In genomic region chr17:34116736-34117370, GRCm38 (mm10) we compare ENCODE assay signal across 8 mouse cellular contexts. TPM values are rescaled to one million over a fixed set of nuclear protein-coding genes. Genes with fewer than 3 reads are reported as not detected.
A peak's percentile ranks its signal among the peaks of the same experiment; 100 is the strongest.
DNase-seq lines count a peak whose midpoint lies in the region; ATAC-seq and TF ChIP-seq lines count a peak whose summit lies in the region.

No protein-coding gene starts in this region.

- H3K4me2 ChIP-seq in heart, embryonic 16.5 days (ENCODE audit: low read depth, low read length), result peak overlapping the region; percentile 82

- H3K27ac ChIP-seq in layer of hippocampus, adult 2 months, result peak overlapping the region; percentile 100; the same call in 1 of the 2 replicates
- no peak overlapping the region for H3K27ac ChIP-seq in bone marrow, adult 2 months (ENCODE audit: control insufficient read depth, insufficient read depth, low read depth, low read length, poor library complexity)
- no peak overlapping the region for H3K27ac ChIP-seq in heart, embryonic 16.5 days (ENCODE audit: low read length)
- no peak overlapping the region for H3K27ac ChIP-seq in midbrain, embryonic 10.5 days (replicated peaks)

- TF ChIP-seq CTCF in layer of hippocampus, adult 2 months (conservative IDR thresholded peaks at IDR 0.05), result no peak
- TF ChIP-seq CTCF in bone marrow, adult 2 months (IDR thresholded peaks at IDR 0.05; ENCODE audit: control insufficient read depth, insufficient read depth, low read length), result no peak

- H3K4me3 ChIP-seq in layer of hippocampus, adult 2 months, result peak overlapping the region; percentile 98
- peak overlapping the region; percentile 93 for H3K4me3 ChIP-seq in bone marrow, adult 2 months (replicated peaks; ENCODE audit: control insufficient read depth, low read depth, low read length)
- peak overlapping the region; percentile 94 for H3K4me3 ChIP-seq in heart, embryonic 16.5 days (ENCODE audit: low read length)
- peak overlapping the region; percentile 99 for H3K4me3 ChIP-seq in midbrain, embryonic 10.5 days

- ATAC-seq in heart, embryonic 16.5 days (replicated peaks; ENCODE audit: extremely low read depth, insufficient read depth, low FRiP score), result no peak

- DNase-seq in layer of hippocampus, adult 2 months (ENCODE audit: low spot score in 2 of 2), result no peak
- no peak for DNase-seq in layer of hippocampus, postnatal 10 days (ENCODE audit: low spot score in 2 of 2)
- no peak for DNase-seq in midbrain, embryonic 10.5 days (ENCODE audit: low spot score)
- DNase-seq in left cerebral cortex, adult 11 months (ENCODE audit: low spot score), result no peak
- DNase-seq in left cerebral cortex, adult 8-10 months (ENCODE audit: low spot score in 2 of 2), result no peak
- DNase-seq in frontal cortex, postnatal 10 days (ENCODE audit: low spot score in 2 of 2), result no peak

- no peaks in the 10 kb centered on the region; the same call in 1 of the 2 replicates for H3K4me1 ChIP-seq in bone marrow, adult 2 months (ENCODE audit: control insufficient read depth, insufficient read depth, low read length)
- peaks cover 15% of the 10 kb centered on the region for H3K4me1 ChIP-seq in heart, embryonic 16.5 days (ENCODE audit: control insufficient read depth, insufficient read depth, low read length)
- peaks cover 30% of the 10 kb centered on the region for H3K4me1 ChIP-seq in midbrain, embryonic 10.5 days

- H3K36me3 ChIP-seq in heart, embryonic 16.5 days (ENCODE audit: control insufficient read depth, insufficient read depth), result peaks cover 52% of the 10 kb centered on the region
- peaks cover 75% of the 10 kb centered on the region for H3K36me3 ChIP-seq in midbrain, embryonic 10.5 days

- no peaks in the 10 kb centered on the region for H3K27me3 ChIP-seq in heart, embryonic 16.5 days (ENCODE audit: control insufficient read depth, insufficient read depth, low read length)
- H3K27me3 ChIP-seq in midbrain, embryonic 10.5 days (ENCODE audit: low read depth, poor library complexity, severe bottlenecking), result no peaks in the 10 kb centered on the region

- H3K9me3 ChIP-seq in heart, embryonic 16.5 days (replicated peaks; ENCODE audit: control insufficient read depth, low read length), result no peaks in the 10 kb centered on the region
- H3K9me3 ChIP-seq in midbrain, embryonic 10.5 days (replicated peaks), result no peaks in the 10 kb centered on the region

- 20% methylated on average over 7 of the region's 7 CpGs for WGBS in bone marrow, adult 2 months
- WGBS in heart, embryonic 16.5 days, result 28% methylated on average over 7 of the region's 7 CpGs
- 52% methylated on average over 7 of the region's 7 CpGs for WGBS in midbrain, embryonic 10.5 days

- no peak for TF ChIP-seq POLR2A in bone marrow, adult 2 months (IDR thresholded peaks at IDR 0.05; ENCODE audit: borderline replicate concordance, control insufficient read depth, low read depth, low read length)

- H3K9ac ChIP-seq in heart, embryonic 16.5 days (ENCODE audit: low read length), result peak overlapping the region; percentile 91

RNA-seq across cellular contexts. Expression of gene H2-DMa, which starts 2.5 kb away (rescaled TPM):
- total RNA-seq in layer of hippocampus, adult 2 months (2021), result 10 to 100 TPM; 26.2 to 33.1 TPM
- 10 to 100 TPM; 34.4 to 38.6 TPM for total RNA-seq in layer of hippocampus, postnatal 10 days (2021)
- polyA plus RNA-seq in bone marrow, adult 2 months (2011; ENCODE audit: insufficient read depth, insufficient read length, low replicate concordance, missing spikeins), result 14.2 and 38.5 TPM in 2 replicates
- 10.9 and 13.8 TPM in 2 replicates for polyA plus RNA-seq in heart, embryonic 16.5 days (2015; fragmentation: Nextera tagmentation; extraction: Ambion mirVana)
- 6.4 and 9.5 TPM in 2 replicates for polyA plus RNA-seq in midbrain, embryonic 10.5 days (2016; fragmentation: Nextera tagmentation; extraction: Ambion mirVana)
- 10 to 100 TPM; 20.7 to 35.3 (median 30.7) TPM for total RNA-seq in left cerebral cortex, adult 8-10 months (2022)

RNA-seq across cellular contexts. Expression of gene Brd2, which starts 5.6 kb away (rescaled TPM):
- total RNA-seq in layer of hippocampus, adult 2 months (2021), result 100 to 1,000 TPM; 196 to 200 TPM
- 100 to 1,000 TPM; 252 to 263 TPM for total RNA-seq in layer of hippocampus, postnatal 10 days (2021)
- polyA plus RNA-seq in bone marrow, adult 2 months (2011; ENCODE audit: insufficient read depth, insufficient read length, low replicate concordance, missing spikeins), result 118 and 172 TPM in 2 replicates
- 69.4 and 71.9 TPM in 2 replicates for polyA plus RNA-seq in heart, embryonic 16.5 days (2015; fragmentation: Nextera tagmentation; extraction: Ambion mirVana)
- polyA plus RNA-seq in midbrain, embryonic 10.5 days (2016; fragmentation: Nextera tagmentation; extraction: Ambion mirVana), result 126 and 137 TPM in 2 replicates
- total RNA-seq in left cerebral cortex, adult 8-10 months (2022), result 100 to 1,000 TPM; 181 to 210 (median 190) TPM

RNA-seq across cellular contexts. Expression of gene H2-Oa, which starts 24.7 kb away (rescaled TPM):
- total RNA-seq in layer of hippocampus, adult 2 months (2021), result under 1 TPM in 1 of 2 experiments, not detected in 1; 0.44 TPM
- total RNA-seq in layer of hippocampus, postnatal 10 days (2021), result under 1 TPM in 1 of 2 experiments, not detected in 1; 0.34 TPM
- 3.9 and 6.3 TPM in 2 replicates for polyA plus RNA-seq in bone marrow, adult 2 months (2011; ENCODE audit: insufficient read depth, insufficient read length, low replicate concordance, missing spikeins)
- 0.97 and 3.1 TPM in 2 replicates for polyA plus RNA-seq in heart, embryonic 16.5 days (2015; fragmentation: Nextera tagmentation; extraction: Ambion mirVana)
- 0.37 and 0.50 TPM in 2 replicates for polyA plus RNA-seq in midbrain, embryonic 10.5 days (2016; fragmentation: Nextera tagmentation; extraction: Ambion mirVana)
- 1 to 10 TPM in 2 of 4 experiments, under 1 TPM in 1, not detected in 1; 0.44 to 2.2 (median 1.7) TPM for total RNA-seq in left cerebral cortex, adult 8-10 months (2022)

RNA-seq across cellular contexts. Expression of gene H2-DMb2, which starts 26.3 kb away (rescaled TPM):
- total RNA-seq in layer of hippocampus, adult 2 months (2021), result under 1 TPM; 0.77 to 0.96 TPM
- total RNA-seq in layer of hippocampus, postnatal 10 days (2021), result not detected
- 24.3 and 38.9 TPM in 2 replicates for polyA plus RNA-seq in bone marrow, adult 2 months (2011; ENCODE audit: insufficient read depth, insufficient read length, low replicate concordance, missing spikeins)
- polyA plus RNA-seq in heart, embryonic 16.5 days (2015; fragmentation: Nextera tagmentation; extraction: Ambion mirVana), result 2.5 and 6.1 TPM in 2 replicates
- 0.12 TPM in 1 of 2 replicates, not detected in the other for polyA plus RNA-seq in midbrain, embryonic 10.5 days (2016; fragmentation: Nextera tagmentation; extraction: Ambion mirVana)
- total RNA-seq in left cerebral cortex, adult 8-10 months (2022), result 1 to 10 TPM in 3 of 4 experiments, under 1 TPM in 1; 0.84 to 3.5 (median 2.0) TPM

RNA-seq across cellular contexts. Expression of gene H2-DMb1, which starts 36.0 kb away (rescaled TPM):
- 1 to 10 TPM; 1.8 to 2.5 TPM for total RNA-seq in layer of hippocampus, adult 2 months (2021)
- total RNA-seq in layer of hippocampus, postnatal 10 days (2021), result under 1 TPM; 0.69 to 0.91 TPM
- 42.1 and 59.8 TPM in 2 replicates for polyA plus RNA-seq in bone marrow, adult 2 months (2011; ENCODE audit: insufficient read depth, insufficient read length, low replicate concordance, missing spikeins)
- 2.3 and 4.0 TPM in 2 replicates for polyA plus RNA-seq in heart, embryonic 16.5 days (2015; fragmentation: Nextera tagmentation; extraction: Ambion mirVana)
- 0.39 TPM in 1 of 2 replicates, not detected in the other for polyA plus RNA-seq in midbrain, embryonic 10.5 days (2016; fragmentation: Nextera tagmentation; extraction: Ambion mirVana)
- 1 to 10 TPM; 2.2 to 7.1 (median 3.5) TPM for total RNA-seq in left cerebral cortex, adult 8-10 months (2022)
